Mouse (Mus musculus) hindbrain, embryonic 11.5 days (tissue): Measurements from ENCODE around the gene Gtf3c5. TPM values are rescaled to one million over a fixed set of nuclear protein-coding genes. Genes with fewer than 3 reads are reported as not detected.

ENCODE experiments used
- ATAC-seq: fragments of 200-750 bp; cut with Nextera tagmentation; 2 replicates; pipeline ENCODE4 v1.8.0; 2017; ENCODE audit warnings: mild to moderate bottlenecking, moderate TSS enrichment, moderate library complexity; ENCODE audit not compliant: low FRiP score
- DNase-seq: peaks from one replicate; pipeline ENCODE4 v3.0.0-alpha.2; 2015; ENCODE audit warnings: low spot score
- H3K27ac ChIP-seq: fragments of 300-500 bp; sonication (generic); 2 replicates; pipeline ENCODE4 v1.5.1; 2014; ENCODE audit warnings: mild to moderate bottlenecking, low read depth, low read length
- H3K27me3 ChIP-seq: fragments of 300-500 bp; sonication (generic); 2 replicates; pipeline ENCODE4 v1.6.1; 2014; ENCODE audit warnings: mild to moderate bottlenecking, low read length, moderate library complexity, mixed read lengths; ENCODE audit not compliant: control insufficient read depth, insufficient read depth
- H3K36me3 ChIP-seq: fragments of 300-500 bp; sonication (generic); 2 replicates; pipeline ENCODE4 v1.6.1; 2014; ENCODE audit warnings: mild to moderate bottlenecking, low read length, moderate library complexity, mixed read lengths; ENCODE audit not compliant: control insufficient read depth, insufficient read depth
- H3K4me1 ChIP-seq: fragments of 300-500 bp; sonication (generic); replicated peaks from 2 replicates; pipeline ENCODE4 v1.6.1; 2014; ENCODE audit warnings: low read length, mixed read lengths; ENCODE audit not compliant: control insufficient read depth, insufficient read depth
- H3K4me2 ChIP-seq: fragments of 300-500 bp; sonication (generic); replicated peaks from 2 replicates; pipeline ENCODE4 v1.6.1; 2014; ENCODE audit warnings: mild to moderate bottlenecking, low read depth, low read length
- H3K4me3 ChIP-seq: fragments of 300-500 bp; sonication (generic); 2 replicates; pipeline ENCODE4 v1.5.1; 2014; ENCODE audit warnings: low read depth, low read length
- H3K9ac ChIP-seq: fragments of 300-500 bp; sonication (generic); 2 replicates; pipeline ENCODE4 v1.6.1; 2014; ENCODE audit warnings: low read depth, low read length
- H3K9me3 ChIP-seq: fragments of 300-500 bp; sonication (generic); 2 replicates; pipeline ENCODE4 v1.6.1; 2016; ENCODE audit warnings: low read length; ENCODE audit not compliant: control insufficient read depth
- WGBS: fragments of 180-500 bp; shearing (Covaris S2); extraction: QIAGEN DNeasy Blood & Tissue Kit; methylation state at CpG from one replicate; pipeline ENCODE4 v1.1.7; 2014; 5-methylcytosine and 5-hydroxymethylcytosine counted together
- polyA plus RNA-seq: library from polyadenylated mRNA; unstranded; fragments of >200 nt; fragmentation: Nextera tagmentation; extraction: Ambion mirVana; gene quantifications from 2 replicates; pipeline ENCODE4 v1.2.1, GENCODE M21; 2014

Gene Gtf3c5
- polyA plus RNA-seq, 1 experiment from 2014 or later = 38.2 TPM

DNA sequence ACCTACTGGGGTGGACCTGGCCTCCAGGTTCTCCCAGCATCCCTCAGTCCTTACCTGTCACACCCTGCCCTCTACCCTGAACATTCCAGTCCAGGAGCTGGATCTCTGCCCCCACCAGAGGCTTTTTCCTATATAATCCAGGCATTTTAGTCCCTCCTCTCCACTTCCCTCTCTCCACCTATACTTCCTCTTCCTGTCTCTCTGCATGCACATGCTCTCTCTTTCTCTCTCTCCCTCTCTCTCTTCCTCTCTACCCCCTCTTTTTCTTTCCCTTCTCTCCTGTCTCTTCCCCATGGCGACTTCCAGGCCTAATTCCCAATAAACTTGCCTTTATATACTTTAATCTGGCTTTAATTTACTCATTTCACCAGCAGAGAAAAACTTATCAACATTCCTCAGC lies 5.0 kb upstream of the Gtf3c5 start:
- no peak for ATAC-seq

DNA sequence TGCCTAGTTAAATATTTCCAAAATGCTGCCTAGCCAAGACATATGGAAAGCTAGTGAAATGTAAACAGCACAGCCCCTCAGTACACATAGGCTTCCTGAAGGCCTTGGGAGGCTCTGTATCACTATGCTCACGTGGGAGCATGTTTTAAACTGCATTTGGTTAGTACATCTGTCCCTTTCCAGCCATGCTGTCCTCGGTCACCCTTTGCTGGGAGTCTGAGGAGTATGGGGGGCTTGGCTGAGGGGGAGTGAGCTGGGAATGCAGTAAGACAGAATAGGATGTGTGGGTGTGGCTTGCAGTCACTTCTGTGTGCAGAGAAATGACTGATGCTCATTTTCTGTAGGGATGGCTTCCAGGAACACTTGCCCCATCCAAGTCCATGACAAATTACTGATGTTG lies 2.2 kb upstream of the Gtf3c5 start:
- no peaks in the 10 kb centered on the region for H3K27me3 ChIP-seq
- no peak for ATAC-seq
- H3K9me3 ChIP-seq = no peaks in the 10 kb centered on the region
- no peak overlapping the region for H3K27ac ChIP-seq
- no peak overlapping the region for H3K4me2 ChIP-seq
- no peak for DNase-seq
- no peaks in the 10 kb centered on the region for H3K36me3 ChIP-seq
- H3K4me3 ChIP-seq = no peak overlapping the region
- 46% methylated on average over 2 of the region's 2 CpGs for WGBS
- no peaks in the 10 kb centered on the region for H3K4me1 ChIP-seq
- no peak overlapping the region for H3K9ac ChIP-seq

More for the DNA sequence above, 5.0 kb upstream of the Gtf3c5 start:
- H3K36me3 ChIP-seq = no peaks in the 10 kb centered on the region
- 37% methylated on average over 1 of the region's 1 CpGs for WGBS
- no peak overlapping the region for H3K27ac ChIP-seq
- no peak overlapping the region for H3K9ac ChIP-seq
- no peaks in the 10 kb centered on the region for H3K27me3 ChIP-seq
- H3K4me2 ChIP-seq = no peak overlapping the region
- DNase-seq = no peak
- H3K4me1 ChIP-seq = no peaks in the 10 kb centered on the region
- no peaks in the 10 kb centered on the region for H3K9me3 ChIP-seq
- no peak overlapping the region for H3K4me3 ChIP-seq

DNA sequence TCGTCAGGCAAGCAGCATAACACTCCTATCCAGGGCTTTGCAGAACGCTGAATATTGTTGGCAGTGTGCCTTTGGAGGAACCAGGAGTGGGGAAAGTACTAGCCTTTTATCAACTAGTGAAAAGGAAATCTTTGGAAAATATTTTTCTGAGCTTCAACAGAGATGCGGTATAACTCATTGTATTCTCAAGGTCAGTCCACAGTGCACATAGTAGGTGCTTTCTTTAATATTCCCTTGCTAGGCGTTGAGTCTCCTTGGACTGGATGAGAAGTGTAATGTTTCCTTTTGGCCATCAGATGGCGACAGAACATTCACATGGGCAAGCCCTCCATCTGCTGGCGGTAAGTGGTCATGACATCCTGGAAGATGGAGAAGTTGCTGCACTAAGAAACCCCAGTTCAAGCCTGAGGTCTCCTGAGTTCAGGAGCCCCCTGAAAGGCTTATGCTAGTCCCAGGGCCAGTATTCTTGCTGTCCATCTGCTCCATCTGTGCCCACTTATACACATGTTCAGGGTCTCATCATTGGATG lies 1.6 kb upstream of the Gtf3c5 start:
- no peaks in the 10 kb centered on the region for H3K27me3 ChIP-seq
- H3K4me2 ChIP-seq = no peak overlapping the region
- H3K4me3 ChIP-seq = no peak overlapping the region
- no peak overlapping the region for H3K9ac ChIP-seq
- H3K36me3 ChIP-seq = no peaks in the 10 kb centered on the region
- WGBS = 23% methylated on average over 6 of the region's 6 CpGs
- H3K9me3 ChIP-seq = no peaks in the 10 kb centered on the region
- H3K4me1 ChIP-seq = no peaks in the 10 kb centered on the region
- no peak overlapping the region for H3K27ac ChIP-seq
- DNase-seq (peak; percentile 89), ATAC-seq (no peak)

DNA sequence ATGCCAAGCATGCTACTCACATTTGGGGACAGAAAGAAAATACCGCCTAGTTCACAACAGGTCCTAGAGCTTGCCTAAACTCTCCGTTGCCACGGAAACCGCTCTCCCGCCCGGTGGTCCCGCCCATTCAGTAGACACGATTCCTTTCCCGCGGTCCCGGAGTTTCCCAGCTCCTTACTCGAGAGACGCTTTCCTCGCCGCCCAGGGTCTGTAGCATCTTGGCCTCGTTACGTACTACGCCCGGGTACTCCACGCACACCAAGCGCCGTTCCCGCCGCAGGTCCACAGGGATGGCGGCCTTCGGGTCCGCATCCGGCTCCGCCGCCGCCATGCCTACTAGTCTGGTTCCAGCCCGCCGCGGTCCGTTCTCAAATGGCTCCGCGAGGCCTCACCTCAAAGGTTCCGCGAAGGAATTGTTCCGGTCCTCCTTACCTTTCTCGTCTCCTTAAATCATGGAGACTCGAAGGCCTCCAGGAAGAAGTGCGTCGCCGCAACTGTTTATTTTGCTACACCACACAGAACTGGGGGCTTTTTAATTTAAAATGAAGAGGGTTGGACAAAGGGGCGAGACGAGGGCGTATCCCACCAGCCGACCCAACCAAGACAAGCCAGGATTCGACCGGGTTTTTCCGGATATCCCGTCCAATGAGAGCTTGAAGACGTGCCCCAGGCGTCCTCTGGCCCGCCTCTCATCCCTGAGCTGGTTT lies 751 bp downstream of the Gtf3c5 start:
- Histone ChIP-seq H3K9ac (peak overlapping the region; percentile 57), H3K4me2 (peak overlapping the region; percentile 59), H3K27ac (peak overlapping the region; percentile 85), H3K9me3 (no peaks in the 10 kb centered on the region), H3K27me3 (no peaks in the 10 kb centered on the region), H3K36me3 (no peaks in the 10 kb centered on the region), H3K4me1 (no peaks in the 10 kb centered on the region), H3K4me3 (peak overlapping the region; percentile 46)
- ATAC-seq (peak; percentile 90), DNase-seq (peak; percentile 92)
- under 1% methylated on average over 56 of the region's 56 CpGs for WGBS

DNA sequence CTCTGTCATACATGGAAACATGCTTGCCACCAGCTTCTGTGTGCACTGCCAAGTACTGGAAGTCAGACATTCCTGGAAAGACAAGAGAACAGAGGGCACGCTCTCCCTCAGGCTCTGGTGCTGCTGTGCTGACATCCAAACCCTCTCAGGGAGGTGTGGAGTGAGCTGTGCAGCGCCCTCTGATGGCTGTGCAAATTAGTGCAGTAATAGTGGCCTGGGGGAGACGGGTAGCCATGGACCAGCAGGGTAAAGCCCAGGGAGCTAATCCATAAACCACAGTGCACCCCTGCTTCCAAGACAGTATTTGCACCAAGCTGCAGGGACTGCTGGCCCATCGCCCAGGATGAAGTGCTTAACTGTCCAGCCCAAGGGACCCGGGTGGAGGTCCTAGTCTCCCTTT lies 5.5 kb downstream of the Gtf3c5 start:
- H3K4me1 ChIP-seq = no peaks in the 10 kb centered on the region
- H3K9me3 ChIP-seq = no peaks in the 10 kb centered on the region
- no peak overlapping the region for H3K27ac ChIP-seq
- H3K4me3 ChIP-seq = no peak overlapping the region
- ATAC-seq = no peak
- H3K27me3 ChIP-seq = no peaks in the 10 kb centered on the region
- H3K36me3 ChIP-seq = no peaks in the 10 kb centered on the region
- H3K9ac ChIP-seq = no peak overlapping the region
- 67% methylated on average over 5 of the region's 5 CpGs for WGBS
- H3K4me2 ChIP-seq = no peak overlapping the region
- DNase-seq = peak; percentile 37

DNA sequence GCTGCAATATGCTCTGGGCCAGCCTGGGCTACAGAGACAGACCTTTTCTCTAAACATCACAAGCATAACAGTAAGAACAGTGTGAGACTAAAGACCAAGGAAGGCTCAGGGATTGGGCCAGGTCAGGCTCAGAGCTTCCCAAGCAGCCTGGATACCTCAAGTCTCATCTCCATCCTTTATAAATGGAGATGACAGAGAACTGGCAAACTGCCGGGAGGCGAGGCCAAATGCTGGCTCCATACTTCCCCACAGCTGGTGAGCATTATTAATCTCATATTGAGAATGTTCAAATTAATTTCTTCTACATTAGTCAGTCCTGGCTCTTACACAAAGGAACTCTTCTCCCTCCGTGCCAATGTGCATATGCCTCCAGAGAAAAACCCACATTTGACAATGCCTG lies 6.7 kb downstream of the Gtf3c5 start:
- ATAC-seq = no peak
- H3K27ac ChIP-seq = no peak overlapping the region
- no peaks in the 10 kb centered on the region for H3K4me1 ChIP-seq
- no peak overlapping the region for H3K9ac ChIP-seq
- H3K27me3 ChIP-seq = no peaks in the 10 kb centered on the region
- DNase-seq = no peak
- no peaks in the 10 kb centered on the region for H3K9me3 ChIP-seq
- H3K4me3 ChIP-seq = no peak overlapping the region
- WGBS = 89% methylated on average over 3 of the region's 3 CpGs
- H3K4me2 ChIP-seq = no peak overlapping the region
- peaks cover 3% of the 10 kb centered on the region; the same call in 1 of the 2 replicates for H3K36me3 ChIP-seq

DNA sequence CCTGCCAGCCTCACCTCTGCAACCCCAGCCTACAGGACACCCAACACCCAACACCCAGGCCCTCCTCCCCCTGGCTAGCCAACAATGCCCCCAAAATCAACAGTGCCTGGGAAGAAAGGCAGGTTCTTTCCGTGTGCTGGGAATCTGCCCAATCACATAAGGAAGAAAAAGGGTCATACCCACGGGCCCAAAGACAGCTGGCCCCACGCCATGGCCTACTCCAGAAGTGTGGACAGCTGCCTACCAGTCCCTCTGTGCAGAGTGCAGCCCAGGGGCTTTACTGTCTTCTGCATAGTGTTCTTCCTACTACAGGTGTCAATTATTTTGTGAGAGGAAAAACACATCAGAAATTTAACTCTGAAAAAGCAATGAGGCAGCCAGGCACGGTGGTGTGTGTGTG lies 8.2 kb downstream of the Gtf3c5 start:
- DNase-seq (no peak), ATAC-seq (no peak)
- Histone ChIP-seq H3K4me1 (no peaks in the 10 kb centered on the region), H3K9me3 (no peaks in the 10 kb centered on the region), H3K4me2 (no peak overlapping the region), H3K36me3 (peaks cover 11% of the 10 kb centered on the region), H3K27ac (no peak overlapping the region), H3K27me3 (no peaks in the 10 kb centered on the region), H3K4me3 (no peak overlapping the region), H3K9ac (no peak overlapping the region)
- WGBS = 91% methylated on average over 4 of the region's 4 CpGs

DNA sequence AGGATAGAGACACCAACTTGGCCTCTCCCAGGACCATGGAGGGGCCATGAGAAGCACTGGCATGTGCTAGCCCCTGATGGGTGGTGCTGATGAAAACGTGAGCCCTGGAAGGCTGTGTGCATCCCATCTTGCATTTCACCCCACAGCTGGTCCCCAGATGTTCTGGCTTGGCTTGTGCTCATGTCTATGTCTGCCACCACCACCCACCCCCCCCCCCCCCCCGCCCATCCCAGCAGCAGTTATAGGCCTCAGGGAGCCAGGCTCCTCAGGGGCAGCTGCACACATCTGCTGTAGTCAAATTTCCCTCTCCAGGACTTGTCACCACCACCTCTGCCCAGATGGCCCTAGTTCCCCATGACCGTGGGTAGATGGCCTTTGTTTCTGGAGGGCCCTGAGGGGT lies 13.6 kb downstream of the Gtf3c5 start:
- no peak overlapping the region for H3K27ac ChIP-seq
- H3K4me1 ChIP-seq = no peaks in the 10 kb centered on the region
- no peak overlapping the region for H3K4me2 ChIP-seq
- no peak overlapping the region for H3K4me3 ChIP-seq
- no peak for DNase-seq
- no peak overlapping the region for H3K9ac ChIP-seq
- H3K36me3 ChIP-seq = peaks cover 18% of the 10 kb centered on the region
- ATAC-seq = no peak
- WGBS = 67% methylated on average over 2 of the region's 3 CpGs
- H3K9me3 ChIP-seq = no peaks in the 10 kb centered on the region
- no peaks in the 10 kb centered on the region for H3K27me3 ChIP-seq

DNA sequence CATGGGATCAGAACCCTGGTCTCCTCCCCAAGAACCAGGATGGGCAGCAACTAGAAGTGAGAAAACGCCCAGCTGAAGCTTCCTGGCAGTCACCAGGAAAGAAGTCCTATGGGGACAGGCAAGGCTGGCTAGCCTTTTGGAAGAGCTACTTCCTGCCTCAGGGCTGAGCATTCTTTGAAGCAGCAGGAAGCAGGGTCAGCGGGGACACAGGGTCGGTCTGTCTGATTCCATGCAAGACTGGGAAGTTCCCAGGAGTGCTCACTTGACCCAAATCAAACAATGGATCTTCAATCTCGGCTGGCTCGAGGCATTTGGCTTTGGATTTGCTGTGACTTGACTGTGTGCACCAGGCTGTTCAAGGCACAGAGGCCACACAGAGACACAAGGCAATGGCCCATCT lies 17.0 kb downstream of the Gtf3c5 start:
- Histone ChIP-seq H3K4me3 (no peak overlapping the region), H3K36me3 (peaks cover 13% of the 10 kb centered on the region), H3K4me1 (no peaks in the 10 kb centered on the region), H3K9ac (no peak overlapping the region), H3K27me3 (no peaks in the 10 kb centered on the region), H3K27ac (no peak overlapping the region), H3K4me2 (no peak overlapping the region), H3K9me3 (no peaks in the 10 kb centered on the region)
- ATAC-seq (no peak), DNase-seq (no peak)
- WGBS = 64% methylated on average over 5 of the region's 5 CpGs
